21 mouse cellular contexts compared by ENCODE assay signal in the genomic region with DNA sequence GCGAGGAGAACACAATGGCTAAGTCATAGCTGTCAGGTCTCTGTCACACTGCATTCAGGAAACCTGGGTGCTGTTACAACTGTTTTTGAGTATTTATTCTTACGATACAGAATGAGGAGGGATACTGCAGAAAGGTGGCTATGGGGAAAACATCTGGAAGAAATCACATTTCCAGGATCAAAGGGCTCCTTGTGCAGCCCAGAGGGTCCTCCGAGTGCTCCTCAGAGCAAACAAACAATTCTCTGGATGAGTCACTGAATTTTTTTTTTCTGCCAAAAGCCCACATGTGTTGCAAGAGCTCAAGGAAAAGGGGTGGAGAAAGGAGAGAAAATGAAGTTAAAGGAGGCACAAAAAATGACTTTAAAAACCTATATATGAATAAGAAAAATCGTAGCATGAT.
A peak's percentile ranks its signal among the peaks of the same experiment; 100 is the strongest.
DNase-seq lines count a peak whose midpoint lies in the region; TF ChIP-seq lines count a peak whose summit lies in the region.
"Had no signal": no experiment of that assay in that cellular context is flagged by ENCODE, and none has a peak within 500 bp of the region (broad histone marks: within the 10 kb centered on the region; RNA-seq: fewer than 3 reads in every experiment).

No protein-coding gene starts in this region.

- no peak for TF ChIP-seq CTCF in heart, adult 2 months (IDR thresholded peaks at IDR 0.05)
- TF ChIP-seq CTCF in C2C12 (IDR thresholded peaks at IDR 0.05; ENCODE audit: control insufficient read depth, insufficient read depth, insufficient read length), result no peak
- no peak for TF ChIP-seq CTCF in layer of hippocampus, adult 2 months (conservative IDR thresholded peaks at IDR 0.05)

- no peak for TF ChIP-seq POLR2A in heart, adult 2 months (IDR thresholded peaks at IDR 0.05; ENCODE audit: insufficient read depth, low read depth, low read length)

- no peaks in the 10 kb centered on the region for H3K27me3 ChIP-seq in heart, adult 2 months (ENCODE audit: control insufficient read depth, insufficient read depth, low read length)
- no peaks in the 10 kb centered on the region for H3K27me3 ChIP-seq in C2C12 (ENCODE audit: control insufficient read depth, insufficient read depth, insufficient read length)
- H3K27me3 ChIP-seq: embryonic facial prominence, embryonic 12.5 days; limb, embryonic 15.5 days; midbrain, embryonic 13.5 days; neural tube, embryonic 12.5 days had no signal

- intact Hi-C loops in heart, postnatal 10 days (cut with DNase I), result no loop called here
- intact Hi-C loops in heart, adult 2 months (cut with DNase I), result no loop called here

- no peak for TF ChIP-seq EP300 in heart, adult 2 months (IDR thresholded peaks at IDR 0.05; ENCODE audit: insufficient read depth, low read depth, low read length)

- no peak overlapping the region for H3ac ChIP-seq in C2C12 (ENCODE audit: control insufficient read depth, insufficient read length, low read depth)

- DNase-seq in heart, postnatal 10 days, result peak; percentile 18 to 19
- no peak for DNase-seq in heart, adult 2 months
- peak; percentile 6 for DNase-seq in adrenal gland, postnatal 14 days
- DNase-seq in fibroblast of lung, adult 2 months (ENCODE audit: low read depth), result peak; percentile 40
- DNase-seq in spleen, postnatal 10 days (ENCODE audit: low spot score in 2 of 2), result no peak
- DNase-seq in layer of hippocampus, adult 2 months (ENCODE audit: low spot score in 2 of 2), result no peak
- DNase-seq in frontal cortex, postnatal 36 days (ENCODE audit: low spot score in 2 of 2), result no peak
- DNase-seq: cerebellum, adult 8-10 months; gastrocnemius, postnatal 36 days; kidney, adult 2 months; kidney, postnatal 4 days; retina, postnatal 1 day; spleen, adult 18-20 months had no signal

- H3K79me3 ChIP-seq in C2C12 (ENCODE audit: low read depth), result no peaks in the 10 kb centered on the region

- H3K4me1 ChIP-seq in heart, adult 2 months (ENCODE audit: control insufficient read depth, insufficient read depth, low read length), result peaks cover 1% of the 10 kb centered on the region
- H3K4me1 ChIP-seq: midbrain, embryonic 13.5 days; neural tube, embryonic 12.5 days had no signal

- H3K4me3 ChIP-seq in heart, adult 2 months, result no peak overlapping the region
- H3K4me3 ChIP-seq in C2C12 (ENCODE audit: insufficient read depth, poor library complexity, severe bottlenecking), result no peak overlapping the region
- no peak overlapping the region for H3K4me3 ChIP-seq in layer of hippocampus, adult 2 months
- H3K4me3 ChIP-seq: embryonic facial prominence, embryonic 12.5 days; left cerebral cortex, adult 2 months; limb, embryonic 15.5 days; midbrain, embryonic 13.5 days; neural tube, embryonic 12.5 days had no signal

- no peaks in the 10 kb centered on the region for H3K36me3 ChIP-seq in heart, adult 2 months (ENCODE audit: control insufficient read depth, insufficient read depth, low read length)
- H3K36me3 ChIP-seq in C2C12 (ENCODE audit: control insufficient read depth, insufficient read depth), result no peaks in the 10 kb centered on the region
- H3K36me3 ChIP-seq: embryonic facial prominence, embryonic 12.5 days; limb, embryonic 15.5 days; midbrain, embryonic 13.5 days; neural tube, embryonic 12.5 days had no signal

- no peak overlapping the region for H3K9ac ChIP-seq in heart, adult 2 months (ENCODE audit: low read depth, low read length)
- H3K9ac ChIP-seq: embryonic facial prominence, embryonic 12.5 days; limb, embryonic 15.5 days; midbrain, embryonic 13.5 days; neural tube, embryonic 12.5 days had no signal

- 55% methylated on average over 4 of the region's 4 CpGs for WGBS in heart, adult 2 months

- H3K27ac ChIP-seq in heart, adult 2 months, result no peak overlapping the region
- no peak overlapping the region for H3K27ac ChIP-seq in layer of hippocampus, adult 2 months
- H3K27ac ChIP-seq: embryonic facial prominence, embryonic 12.5 days; hindbrain, postnatal 0 days; left cerebral cortex, adult 2 months; limb, embryonic 15.5 days; midbrain, embryonic 13.5 days; neural tube, embryonic 12.5 days; stomach, postnatal 0 days had no signal

- no peaks in the 10 kb centered on the region for H3K79me2 ChIP-seq in heart, adult 2 months (replicated peaks; ENCODE audit: control insufficient read depth, insufficient read depth, low read length)
- no peaks in the 10 kb centered on the region for H3K79me2 ChIP-seq in C2C12 (ENCODE audit: control insufficient read depth, insufficient read depth)

TF ChIP-seq in C2C12, 6 proteins besides CTCF, POLR2A, EP300 and RAD21:
- TF ChIP-seq MYOD1 (IDR thresholded peaks at IDR 0.05; ENCODE audit: control insufficient read depth, insufficient read length, low read depth), result no peak
- no peak for TF ChIP-seq FOSL1 (IDR thresholded peaks at IDR 0.05; ENCODE audit: insufficient read depth, low read length, poor library complexity, severe bottlenecking)
- TF ChIP-seq MYOG (IDR thresholded peaks at IDR 0.05; ENCODE audit: control insufficient read depth, extremely low read depth, insufficient read length), result no peak
- peak; percentile 89 for TF ChIP-seq CEBPB (IDR thresholded peaks at IDR 0.05; ENCODE audit: low read depth)
- TF ChIP-seq USF1 (IDR thresholded peaks at IDR 0.05; ENCODE audit: low read depth), result no peak

Comparison
In these comparisons a context has a peak if more than half of its experiments do, and no peak if none do; other contexts are left out.
1. DNase-seq: peak in heart, postnatal 10 days (2 of 2), adrenal gland, postnatal 14 days (single experiment) and fibroblast of lung, adult 2 months (single experiment); none in heart, adult 2 months (0 of 2), spleen, postnatal 10 days (0 of 2), layer of hippocampus, adult 2 months (0 of 2) and frontal cortex, postnatal 36 days (0 of 2).